Mouse (Mus musculus) kidney, postnatal 10 days (tissue): Measurements from ENCODE around the gene Tmx2.
A peak's percentile ranks its signal among the peaks of the same experiment; 100 is the strongest.
"Not testable (repeated sequence)": the region's sequence is repeated elsewhere in the genome, so short reads cannot be mapped to it uniquely, and the experiment has no call there.

ENCODE experiments used
- DNase-seq: peaks from one replicate; pipeline ENCODE4 v3.0.0; 2021; ENCODE audit warnings: mixed read lengths

Gene Tmx2

DNA sequence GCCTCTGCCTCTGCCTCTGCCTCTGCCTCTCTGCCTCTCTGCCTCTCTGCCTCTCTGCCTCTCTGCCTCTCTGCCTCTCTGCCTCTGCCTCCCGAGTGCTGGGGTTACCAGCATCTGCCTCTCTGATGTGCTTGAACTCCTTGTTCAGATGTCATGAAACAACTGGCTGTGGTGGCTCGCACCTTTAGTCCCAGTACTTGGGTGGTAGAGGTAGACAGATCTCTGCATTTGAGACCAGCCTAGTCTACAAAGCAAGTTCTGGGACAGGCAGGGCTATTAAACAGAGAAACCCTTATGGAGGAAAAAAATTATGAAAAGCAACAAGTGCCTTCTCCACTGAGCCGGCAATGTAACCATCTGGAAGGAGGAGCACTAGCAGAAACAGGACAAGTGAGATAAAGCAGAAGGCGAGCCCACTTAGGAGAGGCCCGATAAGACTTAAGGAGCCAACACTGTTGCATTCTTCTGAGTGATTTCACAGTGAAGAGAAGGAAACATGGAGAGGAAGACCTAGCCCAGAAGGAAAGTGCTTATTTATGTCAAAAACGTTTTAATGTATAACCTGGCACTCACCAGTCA is 3.8 kb upstream of the Tmx2 start:
- no peak for DNase-seq

DNA sequence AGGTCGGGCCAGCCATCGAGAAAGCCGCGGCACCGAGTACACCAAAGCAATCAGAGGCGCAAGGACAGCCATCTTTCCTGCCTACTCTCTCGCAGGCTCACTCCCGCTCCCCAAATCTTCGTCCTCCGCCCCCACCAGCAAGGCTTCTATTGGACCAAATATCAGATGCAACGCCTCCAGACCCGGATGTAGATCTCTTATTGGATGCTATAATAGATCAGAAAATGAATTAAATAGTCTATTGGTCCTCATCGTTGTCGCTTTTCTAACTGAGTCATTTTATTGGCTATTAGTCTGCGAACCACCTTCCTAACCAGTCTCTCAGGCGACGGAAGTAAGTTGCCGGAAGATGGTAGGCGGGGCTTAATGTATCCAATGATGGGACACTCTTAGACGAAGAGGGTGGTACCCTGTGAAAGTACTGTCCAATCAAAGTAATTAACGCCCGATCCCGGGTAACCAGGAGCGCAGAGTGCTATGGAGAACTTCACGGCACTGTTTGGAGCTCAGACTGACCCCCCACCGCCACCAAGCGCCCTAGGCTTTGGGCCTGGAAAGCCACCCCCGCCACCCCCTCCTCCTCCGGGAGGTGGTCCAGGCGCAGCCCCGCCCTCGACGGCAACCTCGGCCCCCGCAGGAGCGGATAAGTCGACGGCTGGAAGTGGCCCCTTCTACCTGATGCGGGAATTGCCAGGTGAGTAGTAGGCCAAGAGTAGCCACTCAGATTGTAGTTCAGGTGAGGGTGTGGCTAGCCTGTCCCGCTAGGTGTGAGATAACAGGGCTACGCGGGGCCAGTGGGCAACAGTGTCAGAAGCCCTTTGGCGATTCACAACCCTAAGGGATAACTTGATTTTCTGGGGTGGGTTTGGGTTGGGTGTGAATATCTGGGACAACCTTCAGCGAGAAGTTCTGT is 716 bp downstream of the Tmx2 start, which contains the start of the genes Gm28635 and Med19:
Gm28635 (minus strand) TSS at position 74 of the 913 bp plus-strand sequence.
Med19 (plus strand) TSS at position 435 of the 913 bp plus-strand sequence.
- DNase-seq: peak; percentile 95

GRCm38 (mm10) chr2:84677270-84677967 is 1.5 kb downstream of the Tmx2 start:
- no peak for DNase-seq

- not testable (repeated sequence) for DNase-seq
These were observed 7.4 kb downstream of the Tmx2 start for GRCm38 (mm10) chr2:84671535-84671934.

GRCm38 (mm10) chr2:84670569-84670933 is 8.4 kb downstream of the Tmx2 start, which contains the start of gene Selenoh:
Selenoh (minus strand) TSS chr2:84670770.
- peak; percentile 92 for DNase-seq

GRCm38 (mm10) chr2:84669828-84670568 is 8.9 kb downstream of the Tmx2 start:
- DNase-seq: peak; percentile 60

- DNase-seq: peak; percentile 43
These were observed 12.9 kb downstream of the Tmx2 start for GRCm38 (mm10) chr2:84666081-84666480.

DNA sequence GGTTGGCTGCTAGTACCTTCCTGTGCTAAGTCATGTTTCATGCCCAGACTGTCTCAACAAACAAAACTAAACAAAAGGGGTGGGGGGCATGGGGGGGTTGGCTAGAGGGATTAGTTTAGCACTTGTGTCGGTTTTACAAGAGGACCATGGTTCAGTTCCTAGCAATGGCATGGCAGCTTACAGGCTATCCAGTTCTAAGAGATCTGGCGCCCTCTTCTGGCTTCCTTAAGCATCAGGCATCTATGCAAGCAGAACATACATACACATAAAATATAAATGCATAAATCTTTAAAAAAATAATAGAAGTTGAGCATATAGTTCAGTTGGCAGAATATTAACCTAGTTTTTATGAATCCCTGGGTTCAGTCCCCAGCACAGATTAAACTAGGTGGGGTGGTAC is 16.1 kb downstream of the Tmx2 start:
- DNase-seq: peak; percentile 73

- peak; percentile 68 for DNase-seq
These were observed 18.7 kb downstream of the Tmx2 start for GRCm38 (mm10) chr2:84660253-84660652.

DNA sequence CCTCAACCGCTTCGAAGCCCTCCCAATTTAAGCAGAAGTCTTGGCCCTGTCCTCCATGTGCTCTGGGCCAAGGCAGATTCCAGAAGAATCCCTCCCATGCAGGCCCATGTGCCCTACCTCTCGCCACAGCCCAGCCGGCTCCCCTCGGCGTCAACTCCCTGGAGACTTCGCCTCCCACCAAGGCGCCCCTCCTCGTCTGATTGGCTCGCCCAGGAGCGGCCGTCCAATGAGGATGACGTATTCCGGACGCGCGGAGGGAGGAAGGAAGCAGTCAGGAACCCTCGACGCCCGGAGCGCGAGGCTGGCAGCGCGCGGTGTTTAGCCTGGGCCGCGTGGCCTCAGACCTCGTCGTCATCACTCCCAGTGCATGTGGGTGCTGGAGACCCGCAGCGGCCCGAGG is 20.1 kb downstream of the Tmx2 start, which contains the start of gene Btbd18:
Btbd18 (plus strand) TSS at position 274 of the 400 bp plus-strand sequence.
- DNase-seq: no peak

DNA sequence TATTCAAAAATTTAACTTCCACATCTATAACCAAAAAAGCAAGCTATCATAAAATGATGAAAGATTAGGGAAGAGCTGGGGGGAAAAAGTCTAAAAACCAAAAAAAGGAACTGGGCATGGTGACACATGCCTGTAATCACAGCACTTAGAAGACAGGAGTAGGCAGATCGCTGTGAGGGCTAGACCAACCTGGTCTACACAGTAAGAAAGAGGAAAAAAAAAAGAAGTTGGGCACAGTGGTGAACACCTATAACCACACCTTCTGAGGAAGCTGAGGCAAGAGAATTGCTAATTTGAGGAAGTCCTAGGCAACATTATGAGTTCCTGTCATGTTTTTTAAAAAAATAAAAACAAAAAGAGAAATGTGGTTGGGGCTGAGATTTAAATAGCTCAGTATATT is 23.1 kb downstream of the Tmx2 start:
- DNase-seq: no peak

DNA sequence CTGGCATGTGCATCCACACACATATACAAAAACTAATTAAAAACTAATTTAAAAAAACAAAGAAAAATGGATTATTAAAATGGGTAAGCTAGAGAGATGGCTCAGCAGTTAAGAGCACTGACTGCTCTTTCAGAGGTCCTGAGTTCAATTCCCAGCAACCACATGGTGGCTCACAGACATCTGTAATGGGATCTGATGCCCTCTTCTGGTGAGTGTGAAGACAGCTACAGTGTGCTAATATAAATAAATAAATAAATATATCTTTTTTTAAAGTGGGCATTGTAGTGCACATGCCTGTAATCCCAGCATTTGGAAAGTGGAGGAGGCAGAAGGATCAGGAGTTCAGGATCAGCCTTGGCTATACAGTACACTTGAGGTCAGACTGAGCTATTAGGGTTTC is 25.6 kb downstream of the Tmx2 start:
- no peak for DNase-seq

DNA sequence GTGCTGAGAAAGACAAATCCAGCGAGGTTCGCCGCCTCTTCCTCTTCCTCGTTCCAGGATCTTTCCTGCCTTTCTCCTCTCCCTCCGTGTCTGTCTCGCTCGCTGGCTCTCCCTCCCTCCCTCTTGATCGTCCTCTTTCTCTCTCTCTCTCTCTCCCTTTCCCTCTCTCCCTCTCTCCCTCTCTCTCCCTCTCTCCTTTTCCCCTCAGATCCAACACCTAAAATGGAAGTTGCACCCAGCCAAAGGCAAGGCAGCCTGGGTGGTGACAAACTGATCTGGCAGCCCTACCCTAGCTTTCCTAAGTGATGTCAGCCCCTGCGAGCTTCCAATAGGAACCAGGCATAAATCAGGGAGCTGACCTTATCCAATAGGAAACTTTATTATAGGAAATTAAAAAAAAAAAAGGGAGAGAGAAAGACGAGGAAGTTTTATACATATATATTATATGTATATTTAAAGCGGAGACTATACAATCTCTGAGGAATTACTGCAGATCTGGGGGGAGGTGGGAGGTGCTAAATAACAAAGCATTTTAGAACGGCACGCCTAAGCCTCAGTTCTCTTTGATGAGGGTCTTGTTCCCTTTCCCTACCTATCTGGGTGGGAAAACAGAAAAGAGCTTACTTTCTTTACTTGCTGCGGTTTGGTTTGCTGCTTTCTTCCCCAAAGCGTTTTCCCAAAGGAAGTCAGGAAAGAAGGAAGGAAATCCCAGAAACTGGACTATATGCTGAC is 28.3 kb downstream of the Tmx2 start, which contains the start of gene Ctnnd1:
Ctnnd1 (minus strand) TSS at position 302 of the 732 bp plus-strand sequence.
- DNase-seq: peak; percentile 90

- peak; percentile 36 for DNase-seq
These were observed 29.3 kb downstream of the Tmx2 start for GRCm38 (mm10) chr2:84649674-84650073.

DNA sequence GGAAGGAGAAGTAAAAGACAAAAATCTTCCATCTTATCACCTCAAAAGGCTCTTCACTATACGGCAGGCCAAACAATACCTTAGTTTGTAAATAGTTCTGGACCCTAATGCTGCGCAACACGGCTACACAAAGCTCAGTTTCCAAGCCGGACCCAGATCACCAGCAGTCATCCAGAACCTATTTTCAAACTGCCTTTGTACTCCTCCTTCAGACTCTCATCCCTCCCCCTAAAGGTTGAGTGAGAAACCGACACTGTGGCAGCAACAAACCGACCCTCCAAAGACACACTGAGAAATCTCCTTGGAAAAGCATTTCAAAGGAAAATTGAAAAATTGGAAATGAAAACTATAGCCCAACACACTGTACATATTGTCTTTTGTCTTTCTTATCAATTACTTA is 30.6 kb downstream of the Tmx2 start:
- no peak for DNase-seq

DNA sequence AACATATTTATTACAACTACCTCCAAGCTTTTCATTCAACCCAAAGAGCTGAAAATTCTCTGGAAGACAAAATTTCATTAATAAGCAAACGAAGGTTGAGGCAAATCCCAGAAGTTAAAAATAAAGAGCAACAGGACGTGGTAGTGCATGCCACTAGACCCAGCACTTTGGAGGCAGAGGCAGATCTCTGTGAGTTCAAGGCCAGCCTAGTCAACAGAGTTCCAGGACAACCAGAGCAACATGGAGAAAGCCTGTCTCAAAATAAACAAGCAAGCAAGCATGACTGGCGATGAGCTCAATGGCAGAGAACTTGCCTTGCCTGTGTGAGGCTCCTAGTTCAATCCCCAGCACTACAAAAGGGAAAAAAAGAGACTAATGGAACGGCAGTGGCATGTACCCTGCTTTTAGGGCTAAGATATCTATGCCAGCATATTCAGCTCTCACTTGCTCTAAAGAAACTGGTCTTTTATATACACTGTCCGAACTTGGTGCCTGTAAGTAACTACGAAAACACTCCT is 31.8 kb downstream of the Tmx2 start:
- no peak for DNase-seq

DNA sequence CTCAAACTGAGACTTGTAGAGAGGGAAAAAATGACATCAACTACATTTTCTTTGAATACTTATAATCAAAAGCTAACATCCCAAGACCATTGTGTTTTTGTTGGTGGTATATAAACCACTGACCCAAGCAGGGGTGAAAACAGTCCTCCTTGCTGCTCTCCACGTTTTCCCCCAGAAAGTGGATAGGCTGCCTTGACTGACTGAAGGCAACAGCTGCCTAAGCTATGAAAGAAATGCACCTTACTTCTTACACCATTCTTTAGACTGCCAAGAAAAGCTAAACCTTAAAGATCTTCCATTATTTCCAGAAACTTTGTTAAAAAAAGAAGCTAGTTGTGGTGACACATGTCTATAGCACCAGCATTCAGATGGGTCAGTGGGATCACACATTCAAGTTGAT is 32.8 kb downstream of the Tmx2 start:
- no peak for DNase-seq

DNA sequence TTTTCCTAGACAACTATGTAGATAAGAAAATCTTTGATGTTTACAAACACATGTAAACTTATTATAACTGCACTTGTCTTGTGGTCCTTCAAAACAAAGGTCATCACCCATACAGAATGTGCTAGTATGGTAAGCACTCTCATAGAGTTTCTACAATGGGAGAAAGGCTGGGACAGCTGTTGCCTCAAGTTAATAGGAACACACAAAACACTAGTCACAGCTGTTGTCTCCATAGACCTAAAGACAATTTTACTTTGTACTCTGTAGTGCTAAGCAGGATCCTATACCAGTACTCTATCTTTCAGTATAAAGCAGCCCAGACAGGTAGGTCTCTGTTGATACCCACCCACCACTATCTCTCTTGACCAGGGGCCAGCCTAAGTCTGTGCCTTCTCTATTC is 38.1 kb downstream of the Tmx2 start:
- DNase-seq: no peak

DNA sequence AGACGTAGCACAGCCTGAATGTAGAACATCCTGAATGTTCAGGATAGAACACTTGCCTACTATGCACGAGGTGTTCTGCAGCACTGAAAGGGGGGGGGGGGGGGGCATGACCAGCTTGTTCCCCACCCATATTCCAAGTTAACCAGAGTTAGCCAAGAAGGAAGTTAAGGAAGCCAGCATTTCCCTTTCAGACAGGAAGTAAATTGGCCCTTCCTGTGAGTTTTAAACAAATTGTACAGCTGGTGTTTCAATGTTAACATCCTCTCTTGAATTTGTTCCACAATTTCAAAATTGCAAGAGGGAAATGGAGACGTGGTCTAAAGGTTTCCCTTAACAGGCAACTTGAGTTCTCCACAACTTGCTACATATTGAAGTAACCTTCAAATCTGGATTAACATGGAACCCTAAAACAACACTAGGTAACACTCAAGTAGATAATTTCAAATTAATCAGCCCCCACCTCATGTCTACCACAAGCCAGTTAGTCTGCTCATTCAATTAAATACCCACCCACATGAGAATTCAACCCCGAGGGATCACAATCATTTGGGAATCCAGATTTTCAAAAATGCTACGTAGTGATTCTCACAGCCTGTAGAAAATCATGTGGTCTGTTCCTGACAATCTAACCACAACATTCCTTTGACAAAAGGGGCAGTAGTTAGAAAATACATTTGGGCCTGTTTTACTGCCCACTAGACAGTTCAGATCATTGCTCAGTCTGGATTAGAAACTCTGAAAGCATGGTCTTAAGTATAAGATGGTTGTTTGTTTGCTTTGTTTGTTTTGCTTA is 40.3 kb downstream of the Tmx2 start:
- DNase-seq: no peak

- DNase-seq: peak; percentile 65
These were observed 41.3 kb downstream of the Tmx2 start for GRCm38 (mm10) chr2:84637452-84638165.
